Mouse (Mus musculus): ENCODE measurements around the gene Ppp6r3.
A peak's percentile ranks its signal among the peaks of the same experiment; 100 is the strongest.

Ppp6r3 gene

GRCm38 (mm10) chr19:3431066-3431465, 144.5 kb downstream of the Ppp6r3 start:
- no peak for DNase-seq (ENCODE audit: low spot score in 2 of 2)

GRCm38 (mm10) chr19:3429156-3429816, 146.3 kb downstream of the Ppp6r3 start:
- no peak for DNase-seq (ENCODE audit: low spot score in 2 of 2)

- DNase-seq (ENCODE audit: low spot score in 2 of 2): no peak
Observed at GRCm38 (mm10) chr19:3428057-3428830, 147.3 kb downstream of the Ppp6r3 start.

- no peak for DNase-seq (ENCODE audit: low spot score in 2 of 2)
Observed at GRCm38 (mm10) chr19:3424214-3424613, 151.3 kb downstream of the Ppp6r3 start.

- DNase-seq (ENCODE audit: low spot score in 2 of 2): no peak
Observed at GRCm38 (mm10) chr19:3422981-3423380, 152.6 kb downstream of the Ppp6r3 start.

GRCm38 (mm10) chr19:3422488-3422887, 153.1 kb downstream of the Ppp6r3 start:
- DNase-seq (ENCODE audit: low spot score in 2 of 2): no peak

GRCm38 (mm10) chr19:3419251-3419650, 156.3 kb downstream of the Ppp6r3 start:
- DNase-seq (ENCODE audit: low spot score in 2 of 2): peak; percentile 45 to 58

GRCm38 (mm10) chr19:3414268-3414733, 161.2 kb downstream of the Ppp6r3 start, which contains the start of gene Gal:
TSS of gene Gal (minus strand) at chr19:3414544.
- DNase-seq (ENCODE audit: low spot score in 2 of 2): peak in 1 of 2 experiments; percentile 7

GRCm38 (mm10) chr19:3405531-3406281, 169.8 kb downstream of the Ppp6r3 start:
- DNase-seq (ENCODE audit: low spot score in 2 of 2): no peak

Data from frontal cortex, postnatal 36 days (tissue).